In the genomic region with DNA sequence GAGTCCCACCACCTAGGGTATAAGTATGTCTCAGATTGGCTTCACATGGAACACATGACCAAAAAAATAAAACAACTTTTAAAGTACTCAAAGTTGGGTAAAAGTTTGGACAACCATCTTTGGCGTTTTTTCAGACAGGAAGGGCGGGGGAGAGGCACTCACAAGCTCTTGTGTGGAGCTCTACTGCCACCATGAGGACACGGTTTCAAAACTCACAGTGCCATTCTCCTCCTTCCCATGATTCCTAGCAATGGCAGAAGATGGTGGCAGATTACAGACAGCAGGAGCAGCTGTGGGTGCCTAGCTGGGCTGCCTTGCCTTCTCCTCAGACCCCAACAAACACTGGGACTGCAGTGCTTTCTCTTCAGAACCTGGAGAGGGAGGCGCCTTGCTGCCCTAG, we compare ENCODE assay signal across 8 mouse cellular contexts.
DNase-seq lines count a peak whose midpoint lies in the region; ATAC-seq and TF ChIP-seq lines count a peak whose summit lies in the region.
"Not testable (repeated sequence)": the region's sequence is repeated elsewhere in the genome, so short reads cannot be mapped to it uniquely, and the experiment has no call there.

No protein-coding gene starts in this region.

- not testable (repeated sequence) for TF ChIP-seq CTCF in CH12.LX (conservative IDR thresholded peaks at IDR 0.05 in 1 of 2, IDR thresholded peaks at IDR 0.05 in 1 of 2; ENCODE audit: low read depth in 2 of 2, low read length in 2 of 2); thymus, adult 2 months (IDR thresholded peaks at IDR 0.05; ENCODE audit: borderline replicate concordance, control insufficient read depth, extremely low read depth, insufficient read depth, low read length, poor library complexity)

- in situ Hi-C loops in CH12.LX (cut with MboI; ENCODE audit: low pct_ligation_motif_present, low pct_unique_long_range_greater_than_20kb, low sequenced_read_pairs): not testable (repeated sequence)

- H3K36me3 ChIP-seq in CH12.LX (replicated peaks in 1 of 2; ENCODE audit: control insufficient read depth in 1 of 2, insufficient read depth in 1 of 2, low read length in 1 of 2): peaks cover 9 to 16% of the 10 kb centered on the region in 2 experiments
- not testable (repeated sequence) for H3K36me3 ChIP-seq in embryonic facial prominence, embryonic 14.5 days (ENCODE audit: control insufficient read depth, insufficient read depth, low read length); heart, embryonic 15.5 days; intestine, embryonic 15.5 days; limb, embryonic 13.5 days; neural tube, embryonic 13.5 days; thymus, adult 2 months (ENCODE audit: control insufficient read depth, insufficient read depth, low read length)

- not testable (repeated sequence) for ATAC-seq in embryonic facial prominence, embryonic 14.5 days (ENCODE audit: low read depth); heart, embryonic 15.5 days (replicated peaks; ENCODE audit: insufficient number of reproducible peaks, insufficient read depth, low FRiP score, low read depth); intestine, embryonic 15.5 days; limb, embryonic 13.5 days (ENCODE audit: low FRiP score, low read depth); neural tube, embryonic 13.5 days (ENCODE audit: low read depth)

- not testable (repeated sequence) for H3K4me2 ChIP-seq in CH12.LX (ENCODE audit: insufficient read depth, low read depth, poor library complexity, severe bottlenecking)
- H3K4me2 ChIP-seq in embryonic facial prominence, embryonic 14.5 days (ENCODE audit: low read depth, low read length): peak overlapping the region; percentile 31; the same call in 1 of the 2 replicates
- H3K4me2 ChIP-seq in heart, embryonic 15.5 days: peak overlapping the region; percentile 40
- peak overlapping the region; percentile 28; the same call in 1 of the 2 replicates for H3K4me2 ChIP-seq in intestine, embryonic 15.5 days (replicated peaks)
- H3K4me2 ChIP-seq in limb, embryonic 13.5 days (replicated peaks): peak overlapping the region; percentile 21; the same call in 1 of the 2 replicates
- H3K4me2 ChIP-seq in neural tube, embryonic 13.5 days: 0 out of 2 replicates have a peak overlapping the region, but pooled peaks have one; percentile 22

- not testable (repeated sequence) for H3K27me3 ChIP-seq in CH12.LX (replicated peaks); embryonic facial prominence, embryonic 14.5 days (replicated peaks; ENCODE audit: control insufficient read depth, insufficient read depth, low read length); heart, embryonic 15.5 days; intestine, embryonic 15.5 days (replicated peaks); limb, embryonic 13.5 days; neural tube, embryonic 13.5 days; thymus, adult 2 months (ENCODE audit: control insufficient read depth, insufficient read depth, low read length)

- TF ChIP-seq POLR2A in CH12.LX (IDR thresholded peaks at IDR 0.05; ENCODE audit: low read depth, low read length); thymus, adult 2 months (IDR thresholded peaks at IDR 0.05; ENCODE audit: control insufficient read depth, extremely low read depth, insufficient read depth, low read length, poor library complexity): not testable (repeated sequence)

- not testable (repeated sequence) for TF ChIP-seq EP300 in CH12.LX (IDR thresholded peaks at IDR 0.05; ENCODE audit: low read length)

- 62% methylated on average over 4 of the region's 4 CpGs for WGBS in embryonic facial prominence, embryonic 14.5 days
- 55% methylated on average over 4 of the region's 4 CpGs for WGBS in heart, embryonic 15.5 days
- 64% methylated on average over 4 of the region's 4 CpGs for WGBS in intestine, embryonic 15.5 days
- WGBS in limb, embryonic 13.5 days: 70% methylated on average over 4 of the region's 4 CpGs
- 67% methylated on average over 4 of the region's 4 CpGs for WGBS in neural tube, embryonic 13.5 days
- 81% methylated on average over 4 of the region's 4 CpGs for WGBS in thymus, adult 2 months

- not testable (repeated sequence) for H3K4me3 ChIP-seq in CH12.LX (replicated peaks in 1 of 3; ENCODE audit: low read depth in 2 of 3, low read length in 2 of 3, poor library complexity in 1 of 3); embryonic facial prominence, embryonic 14.5 days (ENCODE audit: low read depth, low read length); intestine, embryonic 15.5 days (replicated peaks); limb, embryonic 13.5 days; neural tube, embryonic 13.5 days; thymus, adult 2 months (ENCODE audit: control insufficient read depth, insufficient read depth, low read length)
- H3K4me3 ChIP-seq in heart, embryonic 15.5 days: 0 out of 2 replicates have a peak overlapping the region, but pooled peaks have one; percentile 15

- H3K9me3 ChIP-seq in CH12.LX (replicated peaks; ENCODE audit: low read length); embryonic facial prominence, embryonic 14.5 days (ENCODE audit: control insufficient read depth, low read length); heart, embryonic 15.5 days (replicated peaks); intestine, embryonic 15.5 days; limb, embryonic 13.5 days; neural tube, embryonic 13.5 days: not testable (repeated sequence)

- not testable (repeated sequence) for H3K9ac ChIP-seq in CH12.LX (ENCODE audit: insufficient read depth, low read depth); embryonic facial prominence, embryonic 14.5 days (ENCODE audit: low read depth, low read length); heart, embryonic 15.5 days; intestine, embryonic 15.5 days; limb, embryonic 13.5 days; neural tube, embryonic 13.5 days

- not testable (repeated sequence) for H3K79me2 ChIP-seq in CH12.LX (replicated peaks; ENCODE audit: control insufficient read depth, extremely low read depth, insufficient read depth, poor library complexity, severe bottlenecking)

- DNase-seq in CH12.LX (ENCODE audit: extremely low read depth); embryonic facial prominence, embryonic 14.5 days (ENCODE audit: low spot score): not testable (repeated sequence)
- DNase-seq in lung, postnatal 25 days (ENCODE audit: low spot score): peak; percentile 78
- peak; percentile 19 for DNase-seq in thymus, adult 2 months

- not testable (repeated sequence) for H3K4me1 ChIP-seq in CH12.LX (ENCODE audit: control insufficient read depth in 1 of 2, insufficient read depth in 2 of 2); embryonic facial prominence, embryonic 14.5 days (ENCODE audit: control insufficient read depth, insufficient read depth, low read length); heart, embryonic 15.5 days (replicated peaks); intestine, embryonic 15.5 days (replicated peaks); limb, embryonic 13.5 days; neural tube, embryonic 13.5 days (replicated peaks); thymus, adult 2 months (replicated peaks; ENCODE audit: control insufficient read depth, insufficient read depth, low read length)

- dilution Hi-C loops in CH12.LX (cut with MboI; ENCODE audit: extremely low pct_ligation_motif_present, extremely low pct_unique_long_range_greater_than_20kb, low sequenced_read_pairs): not testable (repeated sequence)

- not testable (repeated sequence) for TF ChIP-seq RAD21 in CH12.LX (IDR thresholded peaks at IDR 0.05; ENCODE audit: low read depth, low read length)

- not testable (repeated sequence) for H3K27ac ChIP-seq in CH12.LX (ENCODE audit: insufficient read depth, low read depth); embryonic facial prominence, embryonic 14.5 days (replicated peaks; ENCODE audit: low read depth, low read length); heart, embryonic 15.5 days; intestine, embryonic 15.5 days; limb, embryonic 13.5 days; neural tube, embryonic 13.5 days (replicated peaks); thymus, adult 2 months (ENCODE audit: control insufficient read depth, insufficient read depth, low read length)

TF ChIP-seq in CH12.LX, 34 proteins besides CTCF, POLR2A, EP300 and RAD21:
- TF ChIP-seq ZNF384 (IDR thresholded peaks at IDR 0.05; ENCODE audit: low read depth, low read length) (peak; percentile 92), ETS1 (conservative IDR thresholded peaks at IDR 0.05; ENCODE audit: low read depth, low read length) (peak; percentile 19; the same call in 1 of the 2 replicates)
